Mouse (Mus musculus): ENCODE measurements around the gene Tsen54. TPM values are rescaled to one million over a fixed set of nuclear protein-coding genes. Genes with fewer than 3 reads are reported as not detected.

The Tsen54 gene
- polyA plus RNA-seq, 1 experiment from 2014 or later = 28.3 TPM

DNA sequence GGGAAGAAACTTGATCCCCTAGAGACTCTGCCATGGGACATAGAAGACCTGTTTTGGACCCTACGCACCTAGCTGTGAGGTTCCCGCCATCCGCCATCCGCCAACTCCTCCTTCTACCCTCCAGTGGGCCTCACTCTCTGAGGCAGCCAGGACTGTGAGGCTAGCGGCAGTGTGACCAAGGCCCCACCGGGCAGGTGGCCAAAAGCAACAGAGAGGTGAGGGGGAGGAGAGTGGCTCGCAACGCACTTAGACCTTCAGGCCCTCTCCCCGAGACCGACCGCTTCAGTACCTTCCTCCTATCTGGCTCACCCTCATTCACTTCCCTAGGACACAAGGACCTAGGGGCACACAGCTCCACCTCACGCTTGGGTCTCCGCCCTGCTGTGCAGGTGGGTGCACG, 4.1 kb upstream of the Tsen54 start:
- H3K36me3 ChIP-seq (ENCODE audit: control insufficient read depth, insufficient read depth) = no peaks in the 10 kb centered on the region
- H3K27ac ChIP-seq (ENCODE audit: low read length) = no peak overlapping the region
- peaks cover 50% of the 10 kb centered on the region for H3K4me1 ChIP-seq (replicated peaks; ENCODE audit: control insufficient read depth, insufficient read depth, low read length)

GRCm38 (mm10) chr11:115811381-115812093, 3.0 kb upstream of the Tsen54 start:
- H3K4me1 ChIP-seq (replicated peaks; ENCODE audit: control insufficient read depth, insufficient read depth, low read length) = peaks cover 57% of the 10 kb centered on the region
- H3K27me3 ChIP-seq (replicated peaks; ENCODE audit: control insufficient read depth, insufficient read depth, low read length) = no peaks in the 10 kb centered on the region
- H3K27ac ChIP-seq (ENCODE audit: low read length) = no peak overlapping the region
- no peak for ATAC-seq
- no peak overlapping the region; the same call in 1 of the 2 replicates for H3K4me3 ChIP-seq (replicated peaks; ENCODE audit: low read length)
- H3K9me3 ChIP-seq (ENCODE audit: control insufficient read depth, low read length) = no peaks in the 10 kb centered on the region
- H3K36me3 ChIP-seq (ENCODE audit: control insufficient read depth, insufficient read depth) = no peaks in the 10 kb centered on the region
- H3K4me2 ChIP-seq (ENCODE audit: low read length) = peak overlapping the region; percentile 84
- H3K9ac ChIP-seq (replicated peaks; ENCODE audit: low read depth, low read length) = peak overlapping the region; percentile 31; the same call in 1 of the 2 replicates
- 72% methylated on average over 20 of the region's 20 CpGs for WGBS

More for the DNA sequence above, 4.1 kb upstream of the Tsen54 start:
- no peak overlapping the region for H3K4me3 ChIP-seq (replicated peaks; ENCODE audit: low read length)
- WGBS = 65% methylated on average over 14 of the region's 14 CpGs
- H3K27me3 ChIP-seq (replicated peaks; ENCODE audit: control insufficient read depth, insufficient read depth, low read length) = no peaks in the 10 kb centered on the region
- H3K9ac ChIP-seq (replicated peaks; ENCODE audit: low read depth, low read length) = no peak overlapping the region
- no peaks in the 10 kb centered on the region for H3K9me3 ChIP-seq (ENCODE audit: control insufficient read depth, low read length)
- no peak for ATAC-seq
- H3K4me2 ChIP-seq (ENCODE audit: low read length) = 0 out of 2 replicates have a peak overlapping the region, but pooled peaks have one; percentile 0

GRCm38 (mm10) chr11:115812095-115812494, 2.4 kb upstream of the Tsen54 start:
- no peaks in the 10 kb centered on the region for H3K9me3 ChIP-seq (ENCODE audit: control insufficient read depth, low read length)
- H3K4me3 ChIP-seq (replicated peaks; ENCODE audit: low read length) = peak overlapping the region; percentile 98
- 23% methylated on average over 7 of the region's 7 CpGs for WGBS
- H3K9ac ChIP-seq (replicated peaks; ENCODE audit: low read depth, low read length) = peak overlapping the region; percentile 72
- H3K4me1 ChIP-seq (replicated peaks; ENCODE audit: control insufficient read depth, insufficient read depth, low read length) = peaks cover 57% of the 10 kb centered on the region
- H3K36me3 ChIP-seq (ENCODE audit: control insufficient read depth, insufficient read depth) = no peaks in the 10 kb centered on the region
- H3K27me3 ChIP-seq (replicated peaks; ENCODE audit: control insufficient read depth, insufficient read depth, low read length) = no peaks in the 10 kb centered on the region
- 0 out of 2 replicates have a peak overlapping the region, but pooled peaks have one; percentile 0 for H3K27ac ChIP-seq (ENCODE audit: low read length)
- peak overlapping the region; percentile 84 for H3K4me2 ChIP-seq (ENCODE audit: low read length)
- ATAC-seq = no peak

- H3K27ac ChIP-seq (ENCODE audit: low read length) = peak overlapping the region; percentile 42; the same call in 1 of the 2 replicates
- H3K4me2 ChIP-seq (ENCODE audit: low read length) = peak overlapping the region; percentile 84
- no peaks in the 10 kb centered on the region for H3K27me3 ChIP-seq (replicated peaks; ENCODE audit: control insufficient read depth, insufficient read depth, low read length)
- H3K4me1 ChIP-seq (replicated peaks; ENCODE audit: control insufficient read depth, insufficient read depth, low read length) = peaks cover 51% of the 10 kb centered on the region
- WGBS = 3% methylated on average over 28 of the region's 28 CpGs
- H3K9me3 ChIP-seq (ENCODE audit: control insufficient read depth, low read length) = no peaks in the 10 kb centered on the region
- peak overlapping the region; percentile 72 for H3K9ac ChIP-seq (replicated peaks; ENCODE audit: low read depth, low read length)
- H3K36me3 ChIP-seq (ENCODE audit: control insufficient read depth, insufficient read depth) = no peaks in the 10 kb centered on the region
- H3K4me3 ChIP-seq (replicated peaks; ENCODE audit: low read length) = peak overlapping the region; percentile 98
- 0 out of 2 replicates have a peak, but pooled peaks have one; percentile 24 for ATAC-seq
Observed at GRCm38 (mm10) chr11:115812533-115813420, 1.7 kb upstream of the Tsen54 start.

DNA sequence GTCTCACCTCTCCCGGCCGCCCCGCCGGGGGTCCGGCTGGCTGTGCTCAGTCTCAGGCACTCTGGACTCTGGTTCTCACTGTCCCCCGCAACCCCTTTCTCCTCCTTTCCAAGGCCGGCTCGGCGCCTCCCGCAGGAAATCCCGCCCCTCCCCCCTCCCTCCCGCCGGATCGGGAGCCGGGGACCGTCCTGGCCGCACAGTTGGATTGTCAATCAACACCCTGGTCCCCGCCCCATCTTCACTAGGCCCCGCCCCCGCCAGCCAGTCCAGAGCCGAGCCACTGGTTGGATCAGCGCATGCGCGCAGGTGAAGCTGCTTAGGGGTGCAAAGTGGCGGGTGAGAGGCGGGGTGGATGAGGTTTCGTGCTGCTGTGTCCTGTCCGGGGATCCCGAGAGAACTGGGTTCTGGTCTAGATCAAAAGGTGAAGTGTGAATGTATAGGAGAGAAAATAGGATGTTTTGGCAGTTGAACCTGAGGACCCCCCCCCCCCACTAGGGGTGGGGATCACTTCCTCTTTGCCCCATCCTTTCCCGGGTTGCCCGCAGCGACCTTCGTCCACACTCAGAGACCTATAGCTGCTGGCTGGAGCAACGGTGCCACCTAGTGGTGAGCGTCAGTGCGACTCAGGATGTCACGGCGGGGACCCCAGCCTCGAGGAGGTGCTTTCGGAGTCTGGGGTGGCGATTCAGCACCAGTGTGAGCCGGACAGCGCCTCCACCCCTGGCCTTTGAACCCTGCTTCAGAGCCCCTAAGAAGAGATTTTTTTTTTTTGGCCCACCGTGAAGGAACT, 822 bp upstream of the Tsen54 start, which contains the start of gene Caskin2:
Caskin2 (minus strand) TSS at position 133 of the 790 bp plus-strand sequence.
- Histone ChIP-seq H3K36me3 (ENCODE audit: control insufficient read depth, insufficient read depth) (peaks cover 3% of the 10 kb centered on the region; the same call in 1 of the 2 replicates), H3K9ac (replicated peaks; ENCODE audit: low read depth, low read length) (peak within 1 kb of the TSS; percentile 92), H3K9me3 (ENCODE audit: control insufficient read depth, low read length) (no peaks in the 10 kb centered on the region), H3K27me3 (replicated peaks; ENCODE audit: control insufficient read depth, insufficient read depth, low read length) (no peaks in the 10 kb centered on the region), H3K4me3 (replicated peaks; ENCODE audit: low read length) (peak within 1 kb of the TSS; percentile 98), H3K4me2 (ENCODE audit: low read length) (peak within 1 kb of the TSS; percentile 84), H3K4me1 (replicated peaks; ENCODE audit: control insufficient read depth, insufficient read depth, low read length) (peaks cover 42% of the 10 kb centered on the region), H3K27ac (ENCODE audit: low read length) (peak within 1 kb of the TSS; percentile 42; the same call in 1 of the 2 replicates)
- WGBS = under 1% methylated on average over 41 of the region's 44 CpGs
- ATAC-seq = peak; percentile 87

GRCm38 (mm10) chr11:115817331-115817730, 2.8 kb downstream of the Tsen54 start:
- Histone ChIP-seq H3K9ac (replicated peaks; ENCODE audit: low read depth, low read length) (no peak overlapping the region), H3K27ac (ENCODE audit: low read length) (no peak overlapping the region), H3K4me1 (replicated peaks; ENCODE audit: control insufficient read depth, insufficient read depth, low read length) (peaks cover 23% of the 10 kb centered on the region), H3K27me3 (replicated peaks; ENCODE audit: control insufficient read depth, insufficient read depth, low read length) (no peaks in the 10 kb centered on the region), H3K9me3 (ENCODE audit: control insufficient read depth, low read length) (no peaks in the 10 kb centered on the region), H3K36me3 (ENCODE audit: control insufficient read depth, insufficient read depth) (peaks cover 10% of the 10 kb centered on the region), H3K4me2 (ENCODE audit: low read length) (no peak overlapping the region), H3K4me3 (replicated peaks; ENCODE audit: low read length) (no peak overlapping the region)
- no peak for ATAC-seq
- WGBS = 89% methylated on average over 5 of the region's 5 CpGs

DNA sequence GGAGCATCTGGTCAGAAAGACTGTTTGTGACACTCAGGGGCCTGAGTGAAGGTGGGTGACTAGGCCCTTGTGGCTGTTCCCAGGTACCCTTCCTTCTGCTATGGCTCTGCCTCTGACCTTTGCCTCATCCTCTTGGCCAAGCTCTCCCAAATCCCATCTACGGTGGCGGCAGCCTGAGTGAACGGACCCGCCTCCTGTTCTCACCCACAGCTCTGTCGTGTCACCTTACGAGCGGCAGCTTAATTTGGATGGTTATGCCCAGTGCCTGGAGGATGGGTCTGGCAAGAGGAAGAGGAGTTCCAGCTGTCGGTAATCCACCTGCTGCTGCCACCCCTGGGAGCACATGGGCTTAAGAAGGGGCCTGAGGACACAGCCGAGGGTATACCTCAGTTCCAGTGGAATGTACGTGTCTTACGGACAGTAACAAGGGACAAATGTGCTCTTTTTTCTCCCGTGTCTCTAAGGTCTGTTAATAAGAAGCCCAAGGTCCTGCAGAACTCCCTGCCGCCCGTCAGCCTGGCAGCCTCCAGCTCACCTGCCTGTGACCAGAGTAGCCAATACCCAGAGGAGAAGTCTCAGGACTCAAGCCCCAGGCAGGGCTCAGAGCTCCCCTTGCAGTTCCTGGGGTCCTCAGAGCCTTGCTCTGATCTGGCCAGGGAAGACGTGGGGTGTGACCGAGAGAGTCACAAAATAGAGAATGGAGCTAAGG, 5.5 kb downstream of the Tsen54 start:
- Histone ChIP-seq H3K4me1 (replicated peaks; ENCODE audit: control insufficient read depth, insufficient read depth, low read length) (peaks cover 24% of the 10 kb centered on the region), H3K4me2 (ENCODE audit: low read length) (no peak overlapping the region), H3K9ac (replicated peaks; ENCODE audit: low read depth, low read length) (no peak overlapping the region), H3K27ac (ENCODE audit: low read length) (no peak overlapping the region), H3K36me3 (ENCODE audit: control insufficient read depth, insufficient read depth) (peaks cover 14% of the 10 kb centered on the region), H3K4me3 (replicated peaks; ENCODE audit: low read length) (no peak overlapping the region), H3K27me3 (replicated peaks; ENCODE audit: control insufficient read depth, insufficient read depth, low read length) (peaks cover 14% of the 10 kb centered on the region), H3K9me3 (ENCODE audit: control insufficient read depth, low read length) (no peaks in the 10 kb centered on the region)
- 88% methylated on average over 16 of the region's 16 CpGs for WGBS
- no peak for ATAC-seq

- peaks cover 14% of the 10 kb centered on the region for H3K36me3 ChIP-seq (ENCODE audit: control insufficient read depth, insufficient read depth)
- 81% methylated on average over 4 of the region's 4 CpGs for WGBS
Observed at GRCm38 (mm10) chr11:115821001-115821400, 6.5 kb downstream of the Tsen54 start.

More at GRCm38 (mm10) chr11:115821001-115821400, 6.5 kb downstream of the Tsen54 start:
- Histone ChIP-seq H3K27ac (ENCODE audit: low read length) (no peak overlapping the region), H3K4me2 (ENCODE audit: low read length) (no peak overlapping the region), H3K4me1 (replicated peaks; ENCODE audit: control insufficient read depth, insufficient read depth, low read length) (peaks cover 15% of the 10 kb centered on the region), H3K4me3 (replicated peaks; ENCODE audit: low read length) (no peak overlapping the region), H3K9ac (replicated peaks; ENCODE audit: low read depth, low read length) (no peak overlapping the region), H3K9me3 (ENCODE audit: control insufficient read depth, low read length) (no peaks in the 10 kb centered on the region), H3K27me3 (replicated peaks; ENCODE audit: control insufficient read depth, insufficient read depth, low read length) (peaks cover 23% of the 10 kb centered on the region)
- ATAC-seq = no peak

All from forebrain, embryonic 16.5 days (tissue).